Mouse (Mus musculus) heart, embryonic 14.5 days (tissue): ENCODE measurements around the gene Prkacb. TPM values are rescaled to one million over a fixed set of nuclear protein-coding genes. Genes with fewer than 3 reads are reported as not detected.

Experiments
- ATAC-seq: fragments of 200-750 bp; cut with Nextera tagmentation; 2 replicates; pipeline ENCODE4 v1.8.0; 2017; ENCODE audit warnings: low read depth, moderate TSS enrichment; ENCODE audit not compliant: insufficient number of reproducible peaks, insufficient read depth, low FRiP score
- H3K27ac ChIP-seq, 2 experiments: fragments of 200-500 bp in 1 of 2; fragments of 300-500 bp in 1 of 2; sonication (generic) in 1 of 2; replicated peaks in 1 of 2; 2 replicates each; pipeline ENCODE4 v1.5.1; 2012 to 2014; ENCODE audit warnings: low read depth in 2 of 2, low read length in 2 of 2, control low read depth in 1 of 2, mild to moderate bottlenecking in 1 of 2, mixed read lengths in 1 of 2; ENCODE audit not compliant: control insufficient read depth in 1 of 2, insufficient read depth in 1 of 2
- H3K27me3 ChIP-seq: fragments of 300-500 bp; sonication (generic); 2 replicates; pipeline ENCODE4 v1.6.1; 2014; ENCODE audit warnings: mild to moderate bottlenecking, low read length, control low read depth; ENCODE audit not compliant: control insufficient read depth, insufficient read depth
- H3K36me3 ChIP-seq: fragments of 300-500 bp; sonication (generic); 2 replicates; pipeline ENCODE4 v1.6.1; 2014; ENCODE audit warnings: mild to moderate bottlenecking, control low read depth, low read length, mixed read lengths; ENCODE audit not compliant: control insufficient read depth, insufficient read depth
- H3K4me1 ChIP-seq, 2 experiments: fragments of 200-500 bp in 1 of 2; fragments of 300-500 bp in 1 of 2; sonication (generic) in 1 of 2; 2 replicates each; pipeline ENCODE4 v1.6.1; 2012 to 2014; ENCODE audit warnings: low read length in 2 of 2, control low read depth in 1 of 2, mixed read lengths in 1 of 2; ENCODE audit not compliant: control insufficient read depth in 2 of 2, insufficient read depth in 2 of 2
- H3K4me2 ChIP-seq: fragments of 300-500 bp; sonication (generic); 2 replicates; pipeline ENCODE4 v1.6.1; 2014; ENCODE audit warnings: mild to moderate bottlenecking, low read length
- H3K4me3 ChIP-seq, 2 experiments: fragments of 200-500 bp in 1 of 2; fragments of 300-500 bp in 1 of 2; sonication (generic) in 1 of 2; 2 replicates each; pipeline ENCODE4 v1.5.1; 2012 to 2014; ENCODE audit warnings: low read length in 2 of 2, mild to moderate bottlenecking in 2 of 2, control low read depth in 1 of 2, low read depth in 1 of 2, moderate library complexity in 1 of 2; ENCODE audit not compliant: control insufficient read depth in 1 of 2, insufficient read depth in 1 of 2
- H3K9ac ChIP-seq: fragments of 300-500 bp; sonication (generic); 2 replicates; pipeline ENCODE4 v1.6.1; 2014; ENCODE audit warnings: mild to moderate bottlenecking, low read length
- H3K9me3 ChIP-seq: fragments of 300-500 bp; sonication (generic); 2 replicates; pipeline ENCODE4 v1.6.1; 2016; ENCODE audit warnings: low read length, control low read depth; ENCODE audit not compliant: control insufficient read depth
- WGBS: fragments of 180-500 bp; shearing (Covaris S2); extraction: QIAGEN DNeasy Blood & Tissue Kit; methylation state at CpG from one replicate; pipeline ENCODE4 v1.1.7; 2014; 5-methylcytosine and 5-hydroxymethylcytosine counted together
- polyA plus RNA-seq: library from polyadenylated mRNA; unstranded; fragments of >200 nt; fragmentation: Nextera tagmentation; extraction: Ambion mirVana; gene quantifications from 2 replicates; pipeline ENCODE4 v1.2.1, GENCODE M21; 2014

Gene Prkacb
- polyA plus RNA-seq, 1 experiment from 2014 or later, result 59.0 TPM

DNA sequence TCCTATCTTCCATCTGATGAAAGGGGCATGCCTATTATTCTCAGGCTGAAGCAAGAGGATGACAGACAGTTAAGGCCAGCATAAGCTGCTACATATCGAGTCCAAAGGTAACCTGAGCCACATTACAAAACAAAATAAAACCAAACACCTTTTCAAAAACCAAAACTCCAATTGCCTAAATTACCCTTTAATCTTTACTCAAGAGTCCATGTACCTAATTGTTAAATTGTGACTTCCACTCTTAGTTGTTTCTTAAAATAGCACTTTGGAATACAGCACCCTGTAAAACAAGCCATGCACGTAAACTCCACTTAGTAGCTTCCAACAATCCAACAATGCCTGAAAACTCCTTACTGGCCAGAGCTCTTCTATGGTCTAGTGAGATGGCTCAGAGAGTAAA, 34.3 kb downstream of the Prkacb start:
- Histone ChIP-seq H3K9me3 (no peaks in the 10 kb centered on the region), H3K36me3 (0 out of 2 replicates have a peak, but pooled peaks cover under 1% of the 10 kb centered on the region), H3K27ac (peak overlapping the region; percentile 20 to 24; a peak in 1 of 4 replicates), H3K4me2 (no peak overlapping the region), H3K27me3 (no peaks in the 10 kb centered on the region), H3K4me3 (no peak overlapping the region), H3K4me1 (peaks cover 7 to 22% of the 10 kb centered on the region in 2 experiments), H3K9ac (no peak overlapping the region)
- ATAC-seq, result no peak
- WGBS, result 32% methylated on average over 2 of the region's 2 CpGs

DNA sequence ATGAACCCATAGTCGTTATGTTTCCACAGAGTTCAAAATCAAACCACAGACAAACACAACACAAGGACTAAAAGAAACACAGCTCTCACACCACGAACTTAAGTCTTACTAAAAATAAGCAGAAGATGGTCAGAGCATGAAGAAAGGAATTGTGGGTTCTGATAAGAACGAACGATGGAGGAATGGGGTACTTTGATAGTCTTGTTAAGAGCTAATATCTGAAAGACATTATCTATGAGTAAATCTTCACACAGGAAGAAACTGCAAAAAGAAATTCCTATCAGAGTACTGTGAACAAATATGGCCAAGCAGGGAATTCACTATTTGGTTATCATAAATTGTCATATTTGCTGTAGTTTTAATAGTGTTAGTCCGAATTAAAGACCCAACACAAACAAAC, 36.1 kb downstream of the Prkacb start:
- H3K27ac ChIP-seq, result no peak overlapping the region
- peaks cover 6 to 19% of the 10 kb centered on the region in 2 experiments for H3K4me1 ChIP-seq
- H3K36me3 ChIP-seq, result 0 out of 2 replicates have a peak, but pooled peaks cover 4% of the 10 kb centered on the region
- H3K4me2 ChIP-seq, result no peak overlapping the region
- no peak overlapping the region for H3K4me3 ChIP-seq
- WGBS, result 54% methylated on average over 5 of the region's 5 CpGs
- no peak for ATAC-seq
- H3K9ac ChIP-seq, result no peak overlapping the region
- H3K9me3 ChIP-seq, result no peaks in the 10 kb centered on the region
- no peaks in the 10 kb centered on the region for H3K27me3 ChIP-seq

- Histone ChIP-seq H3K4me2 (peak overlapping the region; percentile 79), H3K4me1 (peaks cover 10 to 32% of the 10 kb centered on the region in 2 experiments), H3K27ac (no peak overlapping the region), H3K9me3 (no peaks in the 10 kb centered on the region), H3K27me3 (no peaks in the 10 kb centered on the region), H3K4me3 (peak overlapping the region in 1 of 2 experiments; percentile 41; a peak in 2 of 4 replicates), H3K9ac (peak overlapping the region; percentile 68; the same call in 1 of the 2 replicates), H3K36me3 (0 out of 2 replicates have a peak, but pooled peaks cover 4% of the 10 kb centered on the region)
- WGBS, result 42% methylated on average over 2 of the region's 2 CpGs
- no peak for ATAC-seq
These were observed 41.9 kb downstream of the Prkacb start for GRCm38 (mm10) chr3:146770853-146771252.

GRCm38 (mm10) chr3:146769940-146770659, 42.7 kb downstream of the Prkacb start:
- Histone ChIP-seq H3K36me3 (0 out of 2 replicates have a peak, but pooled peaks cover 4% of the 10 kb centered on the region), H3K4me2 (peak overlapping the region; percentile 79), H3K9me3 (no peaks in the 10 kb centered on the region), H3K4me1 (peaks cover 10 to 32% of the 10 kb centered on the region in 2 experiments), H3K27me3 (no peaks in the 10 kb centered on the region), H3K27ac (peak overlapping the region; percentile 72 to 76; a peak in 3 of 4 replicates), H3K9ac (peak overlapping the region; percentile 68), H3K4me3 (peak overlapping the region; percentile 38 to 41)
- no peak for ATAC-seq
- WGBS, result 9% methylated on average over 17 of the region's 17 CpGs

GRCm38 (mm10) chr3:146769569-146769939, 43.2 kb downstream of the Prkacb start:
- H3K4me2 ChIP-seq, result peak overlapping the region; percentile 79
- ATAC-seq, result no peak
- H3K36me3 ChIP-seq, result 0 out of 2 replicates have a peak, but pooled peaks cover 4% of the 10 kb centered on the region
- 18% methylated on average over 2 of the region's 2 CpGs for WGBS
- H3K9me3 ChIP-seq, result no peaks in the 10 kb centered on the region
- peak overlapping the region; percentile 68 for H3K9ac ChIP-seq
- peak overlapping the region in 1 of 2 experiments; percentile 41; a peak in 2 of 4 replicates for H3K4me3 ChIP-seq
- H3K27me3 ChIP-seq, result no peaks in the 10 kb centered on the region
- H3K4me1 ChIP-seq, result peaks cover 10 to 32% of the 10 kb centered on the region in 2 experiments
- H3K27ac ChIP-seq, result peak overlapping the region in 1 of 2 experiments; percentile 72; a peak in 3 of 4 replicates

GRCm38 (mm10) chr3:146768921-146769320, 43.9 kb downstream of the Prkacb start:
- no peak for ATAC-seq
- no peak overlapping the region for H3K4me3 ChIP-seq
- H3K9ac ChIP-seq, result no peak overlapping the region
- H3K27me3 ChIP-seq, result no peaks in the 10 kb centered on the region
- no peaks in the 10 kb centered on the region for H3K9me3 ChIP-seq
- H3K4me1 ChIP-seq, result peaks cover 10 to 32% of the 10 kb centered on the region in 2 experiments
- WGBS, result 44% methylated on average over 3 of the region's 3 CpGs
- no peak overlapping the region for H3K27ac ChIP-seq
- H3K4me2 ChIP-seq, result no peak overlapping the region
- 0 out of 2 replicates have a peak, but pooled peaks cover 4% of the 10 kb centered on the region for H3K36me3 ChIP-seq

GRCm38 (mm10) chr3:146768360-146768759, 44.4 kb downstream of the Prkacb start:
- Histone ChIP-seq H3K4me1 (peaks cover 10 to 32% of the 10 kb centered on the region in 2 experiments), H3K27ac (no peak overlapping the region), H3K9me3 (no peaks in the 10 kb centered on the region), H3K9ac (no peak overlapping the region), H3K27me3 (no peaks in the 10 kb centered on the region), H3K4me2 (no peak overlapping the region), H3K36me3 (0 out of 2 replicates have a peak, but pooled peaks cover 3% of the 10 kb centered on the region), H3K4me3 (no peak overlapping the region)
- WGBS, result 91% methylated on average over 5 of the region's 5 CpGs
- ATAC-seq, result no peak
